Mouse (Mus musculus): ENCODE data around the gene Kcnn1. TPM values are rescaled to one million over a fixed set of nuclear protein-coding genes. Genes with fewer than 3 reads are reported as not detected.

The Kcnn1 gene
- polyA plus RNA-seq, 1 experiment: 0.99 TPM

GRCm38 (mm10) chr8:70893656-70894384, 30.8 kb upstream of the Kcnn1 start:
- TF ChIP-seq CTCF (IDR thresholded peaks at IDR 0.05; ENCODE audit: low read depth, low read length): peak; percentile 87
- peak; percentile 49; the same call in 1 of the 2 replicates for TF ChIP-seq POLR2A (IDR thresholded peaks at IDR 0.05; ENCODE audit: borderline replicate concordance, low read depth, low read length)
- peaks cover 5% of the 10 kb centered on the region; the same call in 1 of the 2 replicates for H3K4me1 ChIP-seq (ENCODE audit: control insufficient read depth, insufficient read depth, low read length)
- H3K27ac ChIP-seq (ENCODE audit: insufficient read depth, low read depth, low read length): no peak overlapping the region
- H3K4me3 ChIP-seq (ENCODE audit: insufficient read depth, low read length): no peak overlapping the region

GRCm38 (mm10) chr8:70892896-70893655, 30.0 kb upstream of the Kcnn1 start:
- Histone ChIP-seq H3K4me3 (ENCODE audit: insufficient read depth, low read length) (no peak overlapping the region), H3K27ac (ENCODE audit: insufficient read depth, low read depth, low read length) (no peak overlapping the region), H3K4me1 (ENCODE audit: control insufficient read depth, insufficient read depth, low read length) (no peaks in the 10 kb centered on the region)
- TF ChIP-seq POLR2A (IDR thresholded peaks at IDR 0.05; ENCODE audit: borderline replicate concordance, low read depth, low read length) (no peak), CTCF (IDR thresholded peaks at IDR 0.05; ENCODE audit: low read depth, low read length) (no peak)

GRCm38 (mm10) chr8:70892022-70892895, 29.2 kb upstream of the Kcnn1 start, which contains the start of gene Slc5a5:
Slc5a5 (minus strand) TSS chr8:70892757.
- TF ChIP-seq CTCF (IDR thresholded peaks at IDR 0.05; ENCODE audit: low read depth, low read length) (no peak), POLR2A (IDR thresholded peaks at IDR 0.05; ENCODE audit: borderline replicate concordance, low read depth, low read length) (no peak)

GRCm38 (mm10) chr8:70891356-70891755, 28.3 kb upstream of the Kcnn1 start:
- no peak overlapping the region for H3K4me3 ChIP-seq (ENCODE audit: insufficient read depth, low read length)
- H3K4me1 ChIP-seq (ENCODE audit: control insufficient read depth, insufficient read depth, low read length): no peaks in the 10 kb centered on the region
- TF ChIP-seq CTCF (IDR thresholded peaks at IDR 0.05; ENCODE audit: low read depth, low read length) (no peak), POLR2A (IDR thresholded peaks at IDR 0.05; ENCODE audit: borderline replicate concordance, low read depth, low read length) (no peak)
- no peak overlapping the region for H3K27ac ChIP-seq (ENCODE audit: insufficient read depth, low read depth, low read length)

More at GRCm38 (mm10) chr8:70892022-70892895, 29.2 kb upstream of the Kcnn1 start, which contains the start of gene Slc5a5:
- Histone ChIP-seq H3K4me3 (ENCODE audit: insufficient read depth, low read length) (0 out of 2 replicates have a peak within 1 kb of the TSS, but pooled peaks have one; percentile 1), H3K27ac (ENCODE audit: insufficient read depth, low read depth, low read length) (no peak within 1 kb of the TSS), H3K4me1 (ENCODE audit: control insufficient read depth, insufficient read depth, low read length) (no peaks in the 10 kb centered on the region)

GRCm38 (mm10) chr8:70890656-70891055, 27.6 kb upstream of the Kcnn1 start:
- TF ChIP-seq CTCF (IDR thresholded peaks at IDR 0.05; ENCODE audit: low read depth, low read length): no peak
- TF ChIP-seq POLR2A (IDR thresholded peaks at IDR 0.05; ENCODE audit: borderline replicate concordance, low read depth, low read length): no peak
- H3K4me1 ChIP-seq (ENCODE audit: control insufficient read depth, insufficient read depth, low read length): peaks cover 4% of the 10 kb centered on the region; the same call in 1 of the 2 replicates
- H3K4me3 ChIP-seq (ENCODE audit: insufficient read depth, low read length): no peak overlapping the region
- no peak overlapping the region for H3K27ac ChIP-seq (ENCODE audit: insufficient read depth, low read depth, low read length)

GRCm38 (mm10) chr8:70887669-70888068, 24.6 kb upstream of the Kcnn1 start:
- Histone ChIP-seq H3K4me1 (ENCODE audit: control insufficient read depth, insufficient read depth, low read length) (peaks cover 16% of the 10 kb centered on the region), H3K4me3 (ENCODE audit: insufficient read depth, low read length) (no peak overlapping the region), H3K27ac (ENCODE audit: insufficient read depth, low read depth, low read length) (no peak overlapping the region)
- no peak for TF ChIP-seq POLR2A (IDR thresholded peaks at IDR 0.05; ENCODE audit: borderline replicate concordance, low read depth, low read length)

GRCm38 (mm10) chr8:70885612-70886011, 22.6 kb upstream of the Kcnn1 start:
- no peak overlapping the region for H3K4me3 ChIP-seq (ENCODE audit: insufficient read depth, low read length)
- H3K27ac ChIP-seq (ENCODE audit: insufficient read depth, low read depth, low read length): no peak overlapping the region
- TF ChIP-seq POLR2A (IDR thresholded peaks at IDR 0.05; ENCODE audit: borderline replicate concordance, low read depth, low read length): no peak
- H3K4me1 ChIP-seq (ENCODE audit: control insufficient read depth, insufficient read depth, low read length): peaks cover 16% of the 10 kb centered on the region

GRCm38 (mm10) chr8:70884683-70885082, 21.6 kb upstream of the Kcnn1 start:
- TF ChIP-seq POLR2A (IDR thresholded peaks at IDR 0.05; ENCODE audit: borderline replicate concordance, low read depth, low read length) (no peak), CTCF (IDR thresholded peaks at IDR 0.05; ENCODE audit: low read depth, low read length) (no peak)
- Histone ChIP-seq H3K4me1 (ENCODE audit: control insufficient read depth, insufficient read depth, low read length) (peaks cover 16% of the 10 kb centered on the region), H3K27ac (ENCODE audit: insufficient read depth, low read depth, low read length) (no peak overlapping the region), H3K4me3 (ENCODE audit: insufficient read depth, low read length) (no peak overlapping the region)

GRCm38 (mm10) chr8:70884186-70884585, 21.1 kb upstream of the Kcnn1 start:
- Histone ChIP-seq H3K4me3 (ENCODE audit: insufficient read depth, low read length) (no peak overlapping the region), H3K4me1 (ENCODE audit: control insufficient read depth, insufficient read depth, low read length) (peaks cover 16% of the 10 kb centered on the region), H3K27ac (ENCODE audit: insufficient read depth, low read depth, low read length) (no peak overlapping the region)
- TF ChIP-seq POLR2A (IDR thresholded peaks at IDR 0.05; ENCODE audit: borderline replicate concordance, low read depth, low read length): no peak
- TF ChIP-seq CTCF (IDR thresholded peaks at IDR 0.05; ENCODE audit: low read depth, low read length): no peak
